Mouse (Mus musculus) mouse embryonic stem cell (cell line): ENCODE results near the gene Snrpb.

Source experiments
- in situ Hi-C, 2 experiments: fragments of 300-500 bp; cut with MboI; formaldehyde crosslinking; loops; 1 replicate in 1 of 2; 3 replicates in 1 of 2; pipeline ENCODE4 v1.14.3; 2019 to 2020; ENCODE audit warnings: low sequenced_read_pairs in 2 of 2, low pct_unique_long_range_greater_than_20kb in 1 of 2, mixed read lengths in 1 of 2; ENCODE audit not compliant: unreplicated experiment in 1 of 2

The Snrpb gene

DNA sequence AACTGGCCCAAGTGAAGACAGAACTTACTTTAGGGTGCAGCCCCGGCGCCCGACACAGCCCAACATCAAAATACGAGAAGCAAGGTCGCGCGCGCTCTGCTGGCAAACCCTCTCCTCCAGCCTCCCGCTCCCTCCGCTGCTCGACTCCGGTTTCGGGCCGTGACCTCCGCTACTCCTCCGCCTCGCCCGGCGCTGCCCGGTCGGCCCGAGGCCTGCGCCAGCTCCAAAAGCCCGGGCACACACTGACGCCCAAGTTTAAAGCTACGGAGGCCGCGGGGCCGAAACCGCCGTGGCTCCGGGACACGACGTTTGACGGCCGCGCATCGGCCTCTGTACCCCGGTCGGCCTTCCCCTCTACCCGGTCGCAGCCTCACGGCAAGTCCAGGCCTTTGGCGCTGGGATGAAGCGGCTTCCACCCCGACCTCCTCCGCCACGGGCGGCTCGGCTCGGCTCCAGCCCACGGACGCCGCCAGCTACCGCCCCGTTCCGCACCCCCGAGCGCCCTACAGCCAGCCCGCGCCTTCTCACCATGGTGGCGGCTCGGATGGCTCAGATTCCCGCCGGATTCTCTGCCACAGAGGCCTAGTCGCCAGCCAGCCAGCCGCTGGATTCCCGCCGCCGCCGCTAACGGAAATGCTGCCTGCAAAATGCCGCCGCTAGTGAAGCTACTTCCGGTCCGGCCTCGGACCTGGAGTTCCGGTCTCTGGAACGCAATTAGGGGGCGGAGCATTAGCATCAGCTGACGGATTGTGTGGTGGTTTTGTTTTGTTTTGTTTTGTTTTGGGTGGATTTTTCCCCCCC lies at the start of gene Snrpb:
Gene Snrpb, minus strand, starts transcription at position 698 of the 801 bp plus-strand sequence.
- in situ Hi-C loops, result no loop called here

DNA sequence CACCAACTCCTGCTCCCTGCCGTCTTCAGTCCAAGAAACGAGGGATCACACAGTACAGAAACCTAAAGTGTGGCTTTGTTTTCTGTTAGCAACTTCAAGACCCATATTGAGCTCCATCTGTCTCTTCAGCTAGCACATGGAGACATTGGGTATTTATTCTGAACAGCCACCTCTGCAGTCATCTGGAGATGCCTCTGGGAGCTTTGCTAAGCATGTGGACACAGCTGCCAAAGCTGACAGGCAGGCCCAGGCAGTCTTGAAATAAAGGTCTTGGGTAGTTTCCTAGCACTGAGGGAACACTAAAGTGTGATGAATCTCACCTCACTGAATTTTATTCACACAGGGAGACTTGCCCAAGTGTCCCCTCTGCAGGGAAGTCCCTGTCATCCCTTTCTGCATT lies 32.4 kb upstream of the Snrpb start:
- in situ Hi-C loops, result no loop called here

DNA sequence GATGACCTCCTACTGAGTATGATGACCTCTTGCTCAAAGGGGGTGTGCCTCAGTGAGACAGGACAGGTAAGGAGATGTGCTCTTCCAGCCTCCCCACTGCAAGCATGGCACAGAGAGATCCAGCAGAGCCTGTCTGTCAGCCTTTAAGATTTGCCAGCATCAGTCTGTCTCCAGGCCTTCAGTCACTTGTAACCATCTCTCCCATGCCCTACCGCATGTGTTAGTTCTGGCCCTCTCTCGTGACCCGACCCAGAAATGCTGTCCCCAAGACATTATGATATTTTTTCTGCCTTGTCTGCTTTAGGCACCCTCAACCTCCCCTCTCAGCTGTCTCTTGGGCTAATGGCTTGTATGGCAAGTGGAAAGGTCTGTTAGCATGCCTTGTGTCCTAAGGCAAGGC lies 30.4 kb upstream of the Snrpb start:
- in situ Hi-C loops, result no loop called here

DNA sequence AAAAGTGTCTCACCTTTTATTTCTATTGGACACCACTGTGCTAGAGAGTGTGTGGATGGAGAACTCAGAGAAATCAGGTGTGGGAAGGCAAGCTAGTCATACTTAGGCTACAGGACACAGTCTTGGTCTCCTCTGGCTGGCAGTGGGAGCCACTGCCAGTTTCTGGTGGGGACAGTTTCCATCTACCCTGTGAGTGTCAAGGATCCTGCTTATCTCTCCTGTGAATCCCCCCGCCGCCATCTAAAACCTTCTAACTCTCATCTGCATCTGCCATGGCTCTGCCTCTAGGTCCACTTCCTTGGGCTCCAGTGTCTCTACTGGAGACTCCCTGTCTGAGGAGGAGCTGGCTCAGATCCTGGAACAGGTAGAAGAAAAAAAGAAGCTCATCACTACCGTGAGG lies 28.8 kb upstream of the Snrpb start:
- in situ Hi-C loops, result no loop called here

DNA sequence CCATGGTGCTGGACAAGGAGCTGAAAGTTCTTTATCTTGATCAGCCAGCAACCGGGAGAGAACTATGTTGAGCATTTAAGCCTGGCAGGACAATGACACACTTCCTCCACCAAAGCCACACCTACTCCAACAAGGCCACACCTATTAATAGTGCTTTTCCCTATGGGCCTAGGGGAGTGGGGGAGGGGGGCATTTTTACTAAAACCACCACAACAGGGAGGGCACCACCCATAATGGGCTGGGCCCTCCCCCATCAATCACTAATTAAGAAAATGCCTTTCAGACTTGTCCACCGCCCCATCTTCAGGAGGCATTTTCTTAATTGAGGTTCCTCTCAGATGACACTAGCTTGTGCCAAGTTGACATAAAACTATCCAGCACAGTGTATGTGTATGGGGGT lies 28.2 kb upstream of the Snrpb start:
- in situ Hi-C loops, result no loop called here

DNA sequence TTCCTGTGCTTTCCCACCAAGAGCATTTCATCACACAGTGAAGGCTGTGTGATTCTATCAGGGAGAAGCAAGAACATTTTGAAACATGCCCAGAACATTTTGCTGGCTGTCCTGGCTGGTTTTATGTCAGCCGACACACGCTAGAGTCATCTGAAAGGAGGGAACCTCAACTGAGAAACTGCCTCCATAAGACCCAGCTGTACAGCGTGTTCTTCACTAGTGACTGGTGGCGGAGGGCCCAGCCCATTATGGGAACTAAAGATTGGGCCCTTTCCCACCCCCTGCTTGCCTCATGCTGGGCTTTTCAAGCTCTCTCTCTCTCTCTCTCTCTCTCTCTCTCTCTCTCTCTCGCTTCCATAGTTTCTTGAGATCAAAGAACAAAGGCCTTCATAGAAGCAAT lies 21.8 kb upstream of the Snrpb start:
- in situ Hi-C loops, result no loop called here

DNA sequence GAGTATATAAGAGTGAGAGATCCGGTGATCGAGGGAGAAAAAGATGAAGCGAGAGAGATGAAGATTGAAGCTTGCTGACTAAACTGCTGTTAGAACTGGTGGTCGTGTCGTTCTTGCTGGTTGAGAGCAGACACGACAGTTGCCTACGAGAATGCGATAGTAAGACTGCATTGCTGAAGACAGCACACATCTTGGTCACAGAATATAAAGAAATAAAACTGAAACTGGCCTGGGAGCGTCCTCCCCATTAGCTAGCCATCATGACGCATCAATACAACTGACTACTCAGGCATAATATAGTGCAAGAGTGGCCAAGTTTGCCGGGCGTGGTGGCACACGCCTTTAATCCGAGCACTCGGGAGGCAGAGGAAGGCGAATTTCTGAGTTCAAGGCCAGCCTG lies 15.7 kb upstream of the Snrpb start, which contains the start of gene Tmc2:
Gene Tmc2, plus strand, starts transcription at position 301 of the 400 bp plus-strand sequence.
- in situ Hi-C loops, result no loop called here

DNA sequence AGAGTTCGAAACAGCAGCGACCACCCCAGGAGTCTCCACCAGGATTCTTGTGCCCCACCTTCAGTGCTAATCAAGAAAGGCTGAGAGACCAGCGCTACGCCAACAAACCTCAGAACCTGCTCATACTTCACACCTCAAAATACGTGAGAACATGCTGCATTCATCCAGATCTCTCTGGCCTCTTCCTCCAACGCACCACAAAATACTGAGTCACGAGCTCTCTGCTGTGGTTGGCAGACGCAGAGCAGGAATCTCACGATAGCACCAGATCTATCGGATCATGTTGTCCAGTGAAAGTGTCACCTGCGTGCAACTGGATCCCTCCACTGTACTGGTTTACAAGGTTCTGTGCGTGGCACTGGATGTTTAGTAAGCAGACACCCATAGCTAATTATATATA lies 9.2 kb upstream of the Snrpb start:
- in situ Hi-C loops, result no loop called here

DNA sequence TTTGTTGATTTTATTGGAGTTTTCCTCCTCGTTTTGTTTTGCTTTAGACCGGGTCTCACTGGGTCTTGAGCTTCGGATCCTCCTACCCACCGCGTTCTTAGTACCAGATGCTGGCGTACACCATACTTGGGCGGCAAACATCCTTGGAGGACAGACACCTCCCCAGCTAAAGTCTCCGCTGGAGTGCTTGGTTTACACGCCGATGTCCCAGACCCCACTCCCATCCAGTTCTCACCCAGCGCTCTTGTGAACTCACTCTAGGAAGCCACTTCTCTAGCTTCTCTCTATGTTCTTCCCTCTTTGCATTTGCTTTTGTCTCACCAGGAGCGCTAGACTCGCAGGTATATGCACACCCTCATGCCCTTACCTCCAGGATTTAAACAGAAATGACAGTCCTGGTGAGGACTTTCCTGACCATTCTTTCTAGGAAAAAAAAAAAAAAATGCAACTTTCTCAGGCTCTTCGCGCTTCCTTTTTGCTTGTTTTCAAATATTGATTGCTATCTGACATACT lies 360 bp upstream of the Snrpb start:
- in situ Hi-C loops, result no loop called here

DNA sequence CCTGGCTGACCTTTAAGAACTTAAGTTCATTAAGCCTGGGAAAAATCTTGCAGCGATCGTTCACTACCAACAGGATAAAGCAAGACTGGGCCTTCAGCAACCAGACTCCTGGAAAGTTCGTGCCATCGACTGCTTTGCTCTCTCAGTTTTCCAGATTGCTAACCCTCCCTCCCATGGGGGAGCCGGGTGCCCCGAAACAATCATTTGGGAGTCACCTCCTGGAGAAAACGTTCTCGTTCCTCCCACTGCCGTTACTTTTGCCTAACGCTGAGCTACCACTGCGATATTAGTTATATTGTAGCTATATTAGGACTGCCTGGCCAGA lies 860 bp downstream of the Snrpb start:
- in situ Hi-C loops, result no loop called here

DNA sequence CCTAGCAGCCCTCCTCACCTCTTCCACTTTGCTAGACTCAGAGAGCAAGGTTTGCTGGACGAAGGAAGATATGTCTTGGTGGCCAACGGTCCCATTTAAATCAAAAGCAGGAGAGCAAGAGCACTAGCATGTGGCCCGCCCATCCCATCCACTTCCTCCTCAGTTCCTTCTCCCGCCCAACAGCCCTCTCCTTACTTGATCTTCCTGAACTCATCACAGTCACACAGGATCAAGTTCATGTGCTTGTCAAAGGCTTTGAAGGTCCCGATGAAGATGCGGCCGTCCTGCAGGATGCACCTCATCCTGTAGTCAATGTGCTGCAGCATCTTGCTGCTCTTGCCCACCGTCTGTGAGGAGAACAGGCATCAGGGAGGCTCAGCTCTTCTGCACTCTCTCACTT lies 2.4 kb downstream of the Snrpb start:
- in situ Hi-C loops, result no loop called here

DNA sequence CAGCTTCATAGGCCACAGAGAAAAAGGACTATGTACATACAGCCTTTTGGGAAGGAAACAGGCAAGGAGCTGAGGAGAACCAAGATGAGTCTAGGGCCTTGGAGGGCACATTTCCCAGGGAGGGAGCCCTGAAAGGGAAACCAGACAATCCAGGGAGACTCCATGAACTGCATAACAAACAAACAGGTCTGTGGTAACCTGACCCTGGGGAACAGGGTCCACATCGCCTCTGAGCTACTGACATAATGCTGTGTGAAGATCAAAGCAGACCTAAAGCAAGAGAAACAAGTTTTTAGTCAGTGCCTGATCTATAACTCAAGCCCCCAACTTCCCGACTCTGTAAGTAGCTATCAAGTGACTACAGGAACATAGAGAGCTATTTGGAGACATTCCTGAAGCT lies 7.5 kb downstream of the Snrpb start:
- in situ Hi-C loops, result no loop called here

DNA sequence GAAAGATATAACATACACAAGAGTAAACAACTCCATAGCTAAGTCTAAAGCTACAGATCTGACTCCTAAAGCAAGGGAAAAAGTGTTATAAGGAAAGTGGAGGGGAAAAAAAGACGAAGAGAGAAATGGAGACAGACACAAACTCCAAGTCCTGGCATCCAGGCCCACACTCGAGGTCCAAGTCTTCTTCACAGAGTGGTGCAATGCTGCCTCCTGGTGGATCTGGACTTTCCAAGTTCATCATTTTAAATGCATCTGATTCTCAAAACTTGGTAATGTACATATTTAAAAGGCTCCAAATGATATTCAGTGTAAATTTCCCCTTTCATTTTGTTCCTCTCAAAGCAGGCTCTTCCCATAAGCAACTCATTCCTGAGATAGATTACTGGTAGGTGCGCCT lies 11.3 kb downstream of the Snrpb start:
- in situ Hi-C loops, result no loop called here

DNA sequence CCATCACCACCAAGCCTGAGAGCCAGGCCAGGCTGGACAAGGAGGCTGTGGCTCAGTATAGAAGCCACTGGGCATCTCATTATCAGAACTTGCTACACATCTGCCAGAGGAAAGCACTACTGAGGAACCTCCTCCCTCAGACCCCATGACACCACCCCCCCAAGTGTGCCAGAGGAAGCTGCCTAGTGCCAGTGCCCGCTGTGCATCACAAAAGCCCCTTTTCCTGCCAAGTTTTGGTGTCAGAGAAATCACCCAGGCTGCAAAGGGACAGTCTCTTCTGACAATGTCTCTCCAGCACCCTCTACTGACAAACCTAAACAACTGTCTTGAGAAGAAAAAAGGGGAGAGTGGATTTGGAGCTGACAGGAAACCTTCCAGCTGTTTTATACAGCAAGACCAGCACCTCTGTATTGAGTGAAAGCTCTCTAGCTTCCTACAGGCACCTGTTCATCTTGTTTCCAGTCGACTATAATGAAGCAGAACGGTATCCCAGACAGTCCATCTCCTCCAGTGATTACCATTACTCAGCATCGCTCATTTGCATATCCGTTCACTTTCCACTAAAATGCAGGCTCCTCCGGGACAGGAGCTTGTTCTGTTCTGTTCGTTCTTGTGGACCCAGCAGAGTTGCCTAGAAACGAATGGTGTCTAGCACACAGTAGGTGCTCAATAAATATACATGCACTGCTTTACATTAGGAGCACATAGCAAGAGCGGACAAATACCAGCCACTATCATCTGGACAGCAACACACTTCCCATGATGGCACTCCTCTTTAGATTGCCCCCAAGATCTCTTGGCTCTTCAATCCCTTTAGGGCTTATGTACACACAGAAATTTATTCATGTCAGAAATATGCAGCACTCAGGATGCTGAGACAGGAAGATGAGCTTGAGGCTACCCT lies 12.6 kb downstream of the Snrpb start:
- in situ Hi-C loops, result no loop called here

DNA sequence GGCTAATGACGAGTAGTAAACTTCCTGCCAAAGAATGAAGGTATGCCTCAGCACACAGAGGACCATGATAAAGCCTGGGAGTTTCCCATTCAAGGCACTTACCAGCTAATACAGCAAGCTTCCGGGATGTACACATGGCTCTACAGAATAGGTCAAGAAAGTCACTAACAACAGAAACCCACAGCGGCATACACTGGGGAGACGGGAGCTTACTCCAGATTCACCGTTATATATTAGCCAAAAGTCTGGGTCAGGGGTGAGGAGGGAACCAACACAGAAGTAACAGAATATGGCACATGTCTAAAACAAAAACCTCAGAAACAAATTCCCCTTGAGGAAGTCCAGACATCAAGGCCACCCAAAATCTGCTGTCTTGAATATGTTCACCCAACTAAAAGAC lies 16.5 kb downstream of the Snrpb start:
- in situ Hi-C loops, result no loop called here

DNA sequence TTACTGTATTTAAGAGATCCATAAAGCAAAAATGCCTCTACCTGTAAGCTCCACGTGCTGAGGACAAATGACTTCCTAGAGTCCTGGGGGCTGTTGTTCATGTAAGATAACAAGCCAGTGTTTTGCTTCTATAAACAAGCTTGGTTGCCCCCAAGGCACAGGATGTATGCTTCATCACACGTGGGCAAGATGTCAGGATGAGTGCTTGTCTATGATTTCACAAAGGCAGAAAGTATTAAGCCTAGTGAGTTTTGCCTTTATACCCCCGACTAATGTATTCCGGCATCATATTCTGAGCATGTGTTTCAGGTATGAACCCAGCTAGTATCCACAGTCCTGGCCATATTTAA lies 21.1 kb downstream of the Snrpb start:
- in situ Hi-C loops, result no loop called here

DNA sequence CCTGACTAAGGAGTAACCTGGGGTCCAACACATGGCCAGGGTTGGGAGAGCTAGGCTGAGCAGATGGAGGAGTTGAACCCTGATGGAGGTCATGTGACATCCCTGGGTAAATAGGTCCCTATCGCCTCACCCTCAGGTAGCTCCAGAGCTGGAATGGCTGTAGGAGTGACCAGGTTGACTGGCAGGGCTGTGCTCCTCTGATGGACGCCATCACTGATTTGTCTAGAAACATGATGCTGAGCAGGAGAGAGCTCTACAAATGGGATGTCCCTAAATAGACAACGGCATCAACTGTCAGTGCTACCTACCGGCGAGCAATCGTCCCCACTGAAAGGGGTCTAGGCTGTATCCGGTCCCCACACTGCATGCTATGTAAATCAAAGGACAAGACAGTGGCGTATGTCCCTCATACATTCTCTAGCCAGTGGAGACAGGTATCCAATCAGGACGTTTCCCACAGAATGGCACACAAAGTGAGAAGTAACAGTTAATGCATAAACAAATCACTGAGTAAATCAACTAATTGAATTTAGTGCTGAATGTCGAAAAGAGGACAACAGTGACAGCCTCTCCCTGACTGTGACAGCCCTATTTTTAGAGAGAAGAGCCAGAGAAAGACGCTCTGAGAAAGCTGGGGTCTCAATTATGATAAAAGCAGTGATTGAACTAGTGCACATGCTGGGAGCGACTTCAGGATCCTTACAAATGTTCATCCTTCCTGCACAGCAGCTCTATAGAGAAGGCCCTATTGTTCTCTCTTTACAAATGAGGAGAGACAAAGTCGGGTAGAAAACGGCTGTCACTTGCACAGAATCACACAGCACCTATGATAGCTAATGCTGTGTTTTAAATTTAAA lies 21.7 kb downstream of the Snrpb start:
- in situ Hi-C loops, result no loop called here

DNA sequence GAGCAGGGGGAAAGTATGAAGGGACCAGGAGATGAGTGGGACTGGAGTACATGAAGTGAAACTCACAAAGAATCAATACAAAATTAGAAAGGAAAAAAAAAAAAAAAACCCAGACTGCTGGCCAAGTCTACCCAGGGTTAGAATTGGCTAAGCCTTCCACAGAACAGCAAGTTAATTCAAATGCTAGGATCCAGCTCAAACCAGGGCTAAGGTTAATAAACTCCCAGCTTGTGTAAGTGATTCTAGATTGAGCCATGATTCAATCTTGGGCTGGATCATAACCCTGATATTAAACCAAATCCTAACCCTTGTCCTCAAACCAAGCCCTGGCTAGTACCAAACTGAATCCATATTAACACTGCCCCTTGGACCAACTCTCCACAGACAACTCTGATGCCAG lies 23.4 kb downstream of the Snrpb start:
- in situ Hi-C loops, result no loop called here

DNA sequence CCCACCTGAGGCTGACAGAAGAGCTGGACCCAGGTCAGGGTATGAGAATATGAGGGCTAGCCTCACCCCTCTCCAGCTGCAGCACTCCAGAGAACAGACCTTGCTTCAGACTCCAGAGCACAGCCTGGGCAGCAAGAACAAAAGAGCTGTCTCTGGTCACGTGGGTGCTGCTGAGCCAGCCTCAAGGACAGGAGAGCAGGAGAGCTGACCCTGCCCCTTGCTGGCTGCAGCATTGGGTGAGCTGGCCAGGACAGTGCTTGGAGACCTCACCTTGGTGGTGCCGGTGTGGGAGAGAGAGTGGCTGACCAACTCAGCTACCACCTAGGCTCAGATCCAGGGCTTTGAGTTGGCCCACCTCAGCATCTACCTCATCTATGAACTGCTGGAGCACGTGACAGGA lies 24.0 kb downstream of the Snrpb start:
- in situ Hi-C loops, result no loop called here
